Mouse (Mus musculus) forebrain, embryonic 11.5 days (tissue): ENCODE data around the gene Tmem184a. TPM values are rescaled to one million over a fixed set of nuclear protein-coding genes. Genes with fewer than 3 reads are reported as not detected.

Experiments used
- microRNA-seq: library from miRNA; unstranded; fragments of <30 nt; microRNA quantifications from one replicate; pipeline ENCODE4, GENCODE M21; 2016; ENCODE audit not compliant: insufficient number of aligned reads
- polyA plus RNA-seq: library from polyadenylated mRNA; unstranded; fragments of >200 nt; fragmentation: Nextera tagmentation; extraction: Ambion mirVana; gene quantifications from 2 replicates; pipeline ENCODE4 v1.2.1, GENCODE M21; 2014

Gene Tmem184a
- polyA plus RNA-seq, 1 experiment from 2014 or later: 1.1 TPM

Small RNA genes within 50 kb of the gene (microRNA-seq; reads per million reads assigned to microRNA genes)
- not detected for gene Mir7037

Other genes starting within 250 kb of the Tmem184a start
- 5.4 and 6.7 TPM in 2 replicates for gene Micall2, start 83.6 kb downstream of the Tmem184a start, polyA plus RNA-seq
- gene Ints1, start 44.2 kb downstream of the Tmem184a start, polyA plus RNA-seq: 40.5 and 42.0 TPM in 2 replicates
- gene Mafk, start 28.4 kb downstream of the Tmem184a start, polyA plus RNA-seq: 7.5 and 8.3 TPM in 2 replicates
- gene Gm26938, start 6.5 kb upstream of the Tmem184a start, polyA plus RNA-seq: 0.27 TPM in 1 of 2 replicates, not detected in the other
- gene Psmg3, start 7.0 kb upstream of the Tmem184a start, polyA plus RNA-seq: 75.4 and 76.3 TPM in 2 replicates
- gene Elfn1, start 88.0 kb upstream of the Tmem184a start, polyA plus RNA-seq: 0.52 and 0.93 TPM in 2 replicates